Mouse (Mus musculus) erythroblast, embryonic 14.5 days (primary cell): Measurements from ENCODE around the gene Klc4.

Source experiments
- GATA1 ChIP-seq: IDR thresholded peaks from 2 replicates; pipeline ENCODE4 v1.6.1; 2012; ENCODE audit warnings: low read length, inconsistent platforms, mixed read lengths
- TAL1 ChIP-seq: IDR thresholded peaks from 3 replicates; pipeline ENCODE4 v1.6.1; 2012; ENCODE audit warnings: low read length, inconsistent platforms, mixed read lengths

DNA sequence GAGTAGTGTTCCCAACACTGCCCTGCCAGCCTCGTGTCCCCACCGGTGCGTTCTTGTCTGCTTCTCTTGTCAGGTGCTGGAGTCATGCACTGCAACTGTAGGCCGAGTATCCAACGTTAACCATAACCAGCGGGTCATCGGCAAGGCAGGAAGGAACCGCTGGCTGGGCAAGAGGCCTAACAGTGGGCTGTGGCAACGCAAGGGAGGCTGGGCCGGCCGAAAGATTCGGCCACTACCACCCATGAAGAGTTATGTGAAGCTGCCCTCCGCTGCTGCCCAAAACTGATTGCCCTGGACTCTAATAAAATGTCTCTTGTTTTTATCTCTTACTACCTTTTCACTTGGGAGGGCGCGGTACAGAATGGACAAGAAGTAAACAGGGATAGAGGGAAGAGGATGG is 4.0 kb upstream of the Klc4 start:
- TF ChIP-seq TAL1 (no peak), GATA1 (no peak)
